Comparison of ENCODE assay signal across 9 mouse cellular contexts in the genomic region with DNA sequence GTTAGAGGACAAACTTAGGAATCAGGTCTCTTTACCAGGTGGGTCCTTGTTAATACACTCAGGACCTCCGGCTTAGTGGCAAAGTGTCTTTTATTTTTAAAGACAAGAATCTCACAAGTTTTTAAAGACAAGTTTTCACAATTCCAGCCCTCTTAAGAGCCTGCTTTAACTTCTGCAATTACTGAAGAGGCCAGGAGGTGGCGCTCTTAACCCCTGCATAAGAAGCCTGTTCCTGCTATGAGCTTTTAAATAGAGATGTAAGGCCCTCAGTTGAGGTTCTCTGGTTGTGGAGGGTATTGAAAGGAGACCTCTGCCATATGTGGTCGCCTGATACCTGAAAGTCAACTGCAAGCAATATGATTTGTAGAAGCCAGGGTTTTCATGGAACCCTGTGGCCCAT. TPM values are rescaled to one million over a fixed set of nuclear protein-coding genes. Genes with fewer than 3 reads are reported as not detected.
DNase-seq lines count a peak whose midpoint lies in the region; ATAC-seq and TF ChIP-seq lines count a peak whose summit lies in the region.
"Had no signal": no experiment of that assay in that cellular context is flagged by ENCODE, and none has a peak within 500 bp of the region (broad histone marks: within the 10 kb centered on the region; RNA-seq: fewer than 3 reads in every experiment).

No protein-coding gene starts in this region.

- intact Hi-C loops in heart, adult 2 months (cut with DNase I): loop anchor here (5.0 kb wide), 1 partner anchor 166 kb away; no protein-coding TSS in a partner anchor

- H3K4me3 ChIP-seq in heart, adult 2 months: no peak overlapping the region
- no peak overlapping the region for H3K4me3 ChIP-seq in heart, embryonic 12.5 days
- H3K4me3 ChIP-seq in stomach, postnatal 0 days (ENCODE audit: low read depth, low read length): no peak overlapping the region
- H3K4me3 ChIP-seq: embryonic facial prominence, embryonic 12.5 days had no signal

- H3K9ac ChIP-seq in heart, adult 2 months (ENCODE audit: low read depth, low read length): no peak overlapping the region
- H3K9ac ChIP-seq in heart, embryonic 12.5 days: no peak overlapping the region
- H3K9ac ChIP-seq in stomach, postnatal 0 days (ENCODE audit: low read length): no peak overlapping the region
- H3K9ac ChIP-seq: embryonic facial prominence, embryonic 12.5 days had no signal

- H3K36me3 ChIP-seq in heart, adult 2 months (ENCODE audit: control insufficient read depth, insufficient read depth, low read length): no peaks in the 10 kb centered on the region
- peaks cover 43% of the 10 kb centered on the region for H3K36me3 ChIP-seq in heart, embryonic 12.5 days
- peaks cover 30% of the 10 kb centered on the region for H3K36me3 ChIP-seq in stomach, postnatal 0 days (ENCODE audit: control insufficient read depth, insufficient read depth, low read length)

- no peak for TF ChIP-seq EP300 in heart, adult 2 months (IDR thresholded peaks at IDR 0.05; ENCODE audit: insufficient read depth, low read depth, low read length)
- TF ChIP-seq EP300 in stomach, postnatal 0 days (optimal IDR thresholded peaks at IDR 0.05): no peak

- no peaks in the 10 kb centered on the region for H3K4me1 ChIP-seq in heart, adult 2 months (ENCODE audit: control insufficient read depth, insufficient read depth, low read length)
- H3K4me1 ChIP-seq in heart, embryonic 12.5 days (replicated peaks): peaks cover 9% of the 10 kb centered on the region
- no peaks in the 10 kb centered on the region for H3K4me1 ChIP-seq in stomach, postnatal 0 days (replicated peaks; ENCODE audit: control insufficient read depth, insufficient read depth)
- H3K4me1 ChIP-seq: embryonic facial prominence, embryonic 12.5 days had no signal

- H3K79me2 ChIP-seq in heart, adult 2 months (replicated peaks; ENCODE audit: control insufficient read depth, insufficient read depth, low read length): no peaks in the 10 kb centered on the region

- H3K27me3 ChIP-seq in heart, adult 2 months (ENCODE audit: control insufficient read depth, insufficient read depth, low read length): no peaks in the 10 kb centered on the region
- H3K27me3 ChIP-seq in heart, embryonic 12.5 days (replicated peaks): no peaks in the 10 kb centered on the region
- no peaks in the 10 kb centered on the region for H3K27me3 ChIP-seq in stomach, postnatal 0 days (ENCODE audit: control insufficient read depth, insufficient read depth, low read length)
- H3K27me3 ChIP-seq: embryonic facial prominence, embryonic 12.5 days had no signal

- no peak for TF ChIP-seq POLR2A in heart, adult 2 months (IDR thresholded peaks at IDR 0.05; ENCODE audit: insufficient read depth, low read depth, low read length)

- no peaks in the 10 kb centered on the region for H3K9me3 ChIP-seq in heart, embryonic 12.5 days (replicated peaks)
- H3K9me3 ChIP-seq in stomach, postnatal 0 days (ENCODE audit: control insufficient read depth, low read length): no peaks in the 10 kb centered on the region
- H3K9me3 ChIP-seq: embryonic facial prominence, embryonic 12.5 days had no signal

- TF ChIP-seq CTCF in heart, adult 2 months (IDR thresholded peaks at IDR 0.05): peak; percentile 86
- TF ChIP-seq CTCF in stomach, postnatal 0 days (IDR thresholded peaks at IDR 0.05; ENCODE audit: low read depth): peak; percentile 82

- ATAC-seq in heart, embryonic 12.5 days (ENCODE audit: insufficient number of reproducible peaks, low FRiP score): no peak
- peak; percentile 80 for ATAC-seq in common myeloid progenitor, adult 5-6 weeks (replicated peaks; ENCODE audit: low read depth, poor library complexity, severe bottlenecking)
- ATAC-seq in stomach, postnatal 0 days (ENCODE audit: low FRiP score, low TSS enrichment): 0 out of 2 replicates have a peak, but pooled peaks have one; percentile 49

- no peak overlapping the region for H3K27ac ChIP-seq in heart, adult 2 months
- no peak overlapping the region for H3K27ac ChIP-seq in heart, embryonic 12.5 days (ENCODE audit: poor library complexity, severe bottlenecking)
- H3K27ac ChIP-seq in stomach, postnatal 0 days (replicated peaks): no peak overlapping the region
- H3K27ac ChIP-seq: embryonic facial prominence, embryonic 12.5 days had no signal

- WGBS in heart, adult 2 months: 42% methylated on average over 3 of the region's 3 CpGs
- 48% methylated on average over 3 of the region's 3 CpGs for WGBS in heart, embryonic 12.5 days
- 53% methylated on average over 3 of the region's 3 CpGs for WGBS in stomach, postnatal 0 days

- peak; percentile 35 to 48 for DNase-seq in heart, adult 2 months
- DNase-seq in 416B (ENCODE audit: low read depth) (peak; percentile 91), NIH3T3 (ENCODE audit: low read depth) (peak; percentile 90)
- DNase-seq in layer of hippocampus, adult 11-12 months (ENCODE audit: low spot score): peak; percentile 66
- DNase-seq in lung, postnatal 14 days: peak; percentile 59
- DNase-seq in stomach, postnatal 0 days (ENCODE audit: low spot score): peak; percentile 65

- no peak overlapping the region for H3K4me2 ChIP-seq in heart, embryonic 12.5 days
- H3K4me2 ChIP-seq in stomach, postnatal 0 days (replicated peaks; ENCODE audit: low read depth): no peak overlapping the region
- H3K4me2 ChIP-seq: embryonic facial prominence, embryonic 12.5 days had no signal

RNA-seq across cellular contexts. Expression of a gene that starts 10.7 kb away (rescaled TPM):
- total RNA-seq in heart, adult 2 months (2021): 10 to 100 TPM; 19.1 to 21.1 TPM
- polyA plus RNA-seq in heart, adult 2 months (2012; rRNA removed): 6.5 and 7.8 TPM in 2 replicates
- 56.2 and 60.3 TPM in 2 replicates for polyA plus RNA-seq in heart, embryonic 12.5 days (2016; fragmentation: Nextera tagmentation; extraction: Ambion mirVana)
- total RNA-seq in common myeloid progenitor, adult 5-6 weeks (2017): 197 and 199 TPM in 2 replicates
- polyA plus RNA-seq in stomach, postnatal 0 days (2015; fragmentation: Nextera tagmentation; extraction: Ambion mirVana): 36.1 and 36.5 TPM in 2 replicates

RNA-seq across cellular contexts. Expression of a gene that starts 41.3 kb away (rescaled TPM):
- 10 to 100 TPM; 39.2 to 46.3 TPM for total RNA-seq in heart, adult 2 months (2021)
- polyA plus RNA-seq in heart, adult 2 months (2012; rRNA removed): 94.1 and 96.3 TPM in 2 replicates
- 84.2 and 85.0 TPM in 2 replicates for polyA plus RNA-seq in heart, embryonic 12.5 days (2016; fragmentation: Nextera tagmentation; extraction: Ambion mirVana)
- total RNA-seq in common myeloid progenitor, adult 5-6 weeks (2017): 136 and 160 TPM in 2 replicates
- polyA plus RNA-seq in stomach, postnatal 0 days (2015; fragmentation: Nextera tagmentation; extraction: Ambion mirVana): 50.1 and 54.9 TPM in 2 replicates

RNA-seq across cellular contexts. Expression of a gene that starts 41.7 kb away (rescaled TPM):
- 10 to 100 TPM; 15.0 to 18.3 TPM for total RNA-seq in heart, adult 2 months (2021)
- 11.7 and 15.4 TPM in 2 replicates for polyA plus RNA-seq in heart, adult 2 months (2012; rRNA removed)
- 30.6 and 37.9 TPM in 2 replicates for polyA plus RNA-seq in heart, embryonic 12.5 days (2016; fragmentation: Nextera tagmentation; extraction: Ambion mirVana)
- total RNA-seq in common myeloid progenitor, adult 5-6 weeks (2017): 15.0 and 48.0 TPM in 2 replicates
- polyA plus RNA-seq in stomach, postnatal 0 days (2015; fragmentation: Nextera tagmentation; extraction: Ambion mirVana): 8.6 and 10.7 TPM in 2 replicates

RNA-seq across cellular contexts. Expression of a gene that starts 45.4 kb away (rescaled TPM):
- under 1 TPM; 0.27 to 0.55 TPM for total RNA-seq in heart, adult 2 months (2021)
- polyA plus RNA-seq in heart, adult 2 months (2012; rRNA removed): 0.31 and 1.6 TPM in 2 replicates
- not detected in 2 replicates for polyA plus RNA-seq in heart, embryonic 12.5 days (2016; fragmentation: Nextera tagmentation; extraction: Ambion mirVana)
- total RNA-seq in common myeloid progenitor, adult 5-6 weeks (2017): not detected in 2 replicates
- 0.05 TPM in 1 of 2 replicates, not detected in the other for polyA plus RNA-seq in stomach, postnatal 0 days (2015; fragmentation: Nextera tagmentation; extraction: Ambion mirVana)
